Mouse (Mus musculus): ENCODE data around the gene Zxdb. TPM values are rescaled to one million over a fixed set of nuclear protein-coding genes. Genes with fewer than 3 reads are reported as not detected.
"Not testable (repeated sequence)": the region's sequence is repeated elsewhere in the genome, so short reads cannot be mapped to it uniquely, and the experiment has no call there.

The Zxdb gene
- total RNA-seq (2021), result 1 to 10 TPM; 2.9 TPM
- long read RNA-seq, experiment 1, full-length matches to known transcripts, result 1 of 1 reads
- long read RNA-seq, experiment 1, partial matches to known transcripts, result 0 of 1 reads
- long read RNA-seq, experiment 1, other reads (novel, unspliced or antisense), result 0 of 1 reads
- long read RNA-seq, experiment 2, full-length matches to known transcripts, result 1 of 1 reads
- long read RNA-seq, experiment 2, partial matches to known transcripts, result 0 of 1 reads
- long read RNA-seq, experiment 2, other reads (novel, unspliced or antisense), result 0 of 1 reads

DNA sequence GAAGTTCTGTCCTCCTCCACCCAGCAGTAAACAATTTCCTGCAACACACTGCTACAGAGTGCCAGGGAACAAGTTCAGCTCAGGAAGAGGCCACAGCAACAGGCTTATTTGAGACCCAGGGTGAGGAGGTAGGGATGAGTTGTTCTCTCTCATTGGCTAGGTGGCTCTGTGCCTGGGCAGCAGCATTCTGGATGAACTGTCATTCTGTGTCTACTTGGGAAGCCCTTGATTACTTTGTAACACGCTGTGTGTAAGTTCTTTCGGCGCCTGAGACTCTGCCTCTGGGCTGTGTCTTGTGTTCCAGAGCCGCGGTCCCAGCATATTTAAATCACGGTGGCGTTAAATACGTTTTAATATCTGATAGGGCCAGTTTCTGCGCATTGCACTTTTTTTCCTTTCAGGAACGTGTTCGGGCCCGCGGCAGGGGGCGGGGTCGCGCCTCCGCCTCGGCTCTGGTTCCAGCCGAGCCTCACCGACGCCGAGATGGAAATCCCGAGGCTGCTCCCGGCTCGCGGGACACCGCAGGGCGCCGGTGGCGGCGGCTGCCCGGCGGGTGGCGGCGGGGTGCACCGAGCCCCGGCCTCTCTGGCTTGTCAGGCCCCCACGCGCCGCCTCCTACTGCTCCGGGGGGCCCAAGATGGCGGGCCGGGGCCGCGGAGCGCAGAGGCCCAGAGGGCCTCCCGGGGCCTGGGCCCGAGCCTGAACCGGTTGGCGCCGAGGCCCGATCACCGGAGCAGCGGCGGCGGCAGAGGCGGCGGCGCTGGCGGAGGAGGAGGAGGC lies at the start of gene Zxdb:
TSS of gene Zxdb (plus strand) at position 378 of the 780 bp plus-strand sequence.
- DNase-seq (ENCODE audit: low spot score), result not testable (repeated sequence)

- DNase-seq (ENCODE audit: low spot score), result peak; percentile 9
These were observed 49.4 kb upstream of the Zxdb start for GRCm38 (mm10) chrX:94674977-94675376.

- not testable (repeated sequence) for DNase-seq (ENCODE audit: low spot score)
These were observed 42.8 kb upstream of the Zxdb start for GRCm38 (mm10) chrX:94681581-94681980.

DNA sequence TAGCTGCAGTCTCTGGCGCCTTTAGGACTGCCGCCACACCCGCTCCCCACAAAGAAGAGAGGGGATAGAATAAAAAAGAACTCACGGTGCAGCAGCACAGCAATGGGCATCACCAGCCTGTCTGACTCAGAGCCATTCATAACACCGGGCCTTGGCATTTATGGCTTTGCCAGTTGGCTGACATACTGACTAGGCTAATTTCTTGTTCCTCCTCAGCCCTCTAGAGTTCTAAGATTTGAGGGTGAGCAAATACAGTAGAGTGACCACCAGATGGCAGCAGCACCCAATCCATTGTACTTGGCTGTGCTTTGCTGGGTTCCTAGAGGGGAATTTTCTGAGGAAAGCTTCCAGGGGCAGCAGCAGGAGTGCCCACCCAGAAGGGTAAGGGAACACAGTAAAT lies 34.8 kb upstream of the Zxdb start:
- peak; percentile 1 for DNase-seq (ENCODE audit: low spot score)

GRCm38 (mm10) chrX:94706676-94707075 lies 17.7 kb upstream of the Zxdb start:
- not testable (repeated sequence) for DNase-seq (ENCODE audit: low spot score)

DNA sequence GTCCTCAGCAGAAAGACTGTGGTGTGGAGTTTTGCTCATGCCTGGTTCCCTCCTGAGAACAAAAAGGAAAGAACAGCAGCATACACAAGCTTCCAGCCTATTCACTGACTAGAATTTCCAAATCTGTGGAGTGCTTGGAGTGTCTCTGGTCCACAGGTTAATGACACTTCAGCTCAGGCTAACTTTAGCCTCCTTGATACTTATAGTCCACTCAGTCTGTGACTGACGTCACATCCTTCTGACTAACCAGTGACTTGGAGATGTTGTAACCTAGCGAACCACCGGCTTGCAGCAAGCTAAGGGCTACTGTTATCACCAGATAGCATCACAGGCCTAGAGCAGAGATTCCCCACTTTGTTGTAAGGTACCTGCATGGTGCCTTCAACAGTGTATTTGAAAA lies 14.6 kb upstream of the Zxdb start:
- DNase-seq (ENCODE audit: low spot score), result not testable (repeated sequence)

DNA sequence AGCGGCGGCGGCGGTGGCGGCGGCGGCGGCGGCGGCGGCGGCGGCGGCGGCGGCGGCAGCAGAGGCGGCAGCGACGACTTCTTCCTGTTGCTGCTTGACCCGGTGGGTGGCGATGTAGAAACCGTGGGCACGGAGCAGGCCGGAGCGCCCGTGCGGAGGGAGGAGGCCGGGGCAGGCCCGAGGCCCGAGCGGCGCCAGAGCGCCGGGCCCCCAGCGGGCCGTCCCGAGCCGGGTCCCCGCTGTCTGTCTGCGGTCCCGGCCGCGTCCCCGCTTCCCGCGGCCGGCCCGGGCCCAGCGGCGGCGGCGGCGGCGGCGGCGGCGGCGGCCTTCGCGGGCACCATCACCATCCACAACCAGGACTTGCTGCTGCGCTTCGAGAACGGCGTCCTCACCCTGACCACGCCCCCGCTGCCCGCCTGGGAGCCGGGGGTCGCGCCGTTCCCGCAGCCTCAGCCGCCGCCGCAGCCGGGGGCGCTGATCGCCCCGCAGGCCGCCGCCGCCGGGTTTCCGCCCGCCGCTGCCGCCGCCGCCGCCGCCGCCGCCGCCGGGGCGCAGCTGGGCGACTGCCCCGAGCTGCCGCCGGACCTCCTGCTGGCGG lies 702 bp downstream of the Zxdb start:
- DNase-seq (ENCODE audit: low spot score), result not testable (repeated sequence)

- not testable (repeated sequence) for DNase-seq (ENCODE audit: low spot score)
These were observed 1.3 kb downstream of the Zxdb start for GRCm38 (mm10) chrX:94725627-94726083.

- no peak for DNase-seq (ENCODE audit: low spot score)
These were observed 7.2 kb downstream of the Zxdb start for GRCm38 (mm10) chrX:94731596-94731995.

GRCm38 (mm10) chrX:94753733-94754132 lies 29.4 kb downstream of the Zxdb start:
- peak; percentile 1 for DNase-seq (ENCODE audit: low spot score)

DNA sequence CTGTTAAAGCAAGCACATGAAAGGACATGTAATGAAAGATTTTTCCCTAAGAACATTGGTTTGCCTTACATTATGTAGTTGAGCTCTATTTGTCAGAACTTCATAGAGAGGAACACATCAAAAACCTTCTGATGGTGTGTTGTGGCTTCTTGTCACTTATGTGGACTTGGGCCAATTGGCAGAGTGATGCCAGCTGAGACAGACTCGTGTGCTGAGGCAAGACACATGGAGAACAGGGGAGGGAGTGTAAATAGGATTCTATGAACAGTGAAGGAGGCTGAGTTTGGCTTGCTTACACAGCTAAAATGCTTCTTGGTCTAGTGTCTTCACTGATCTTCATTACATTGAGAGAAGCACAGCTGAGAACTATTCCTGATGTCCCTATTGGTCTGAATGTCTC lies 35.6 kb downstream of the Zxdb start:
- DNase-seq (ENCODE audit: low spot score), result no peak

GRCm38 (mm10) chrX:94773876-94774275 lies 49.5 kb downstream of the Zxdb start:
- no peak for DNase-seq (ENCODE audit: low spot score)

Other genes starting within 250 kb of the Zxdb start
- gene Maged1, start 182.4 kb upstream of the Zxdb start, total RNA-seq (2021), result 10 to 100 TPM; 12.0 to 17.6 TPM
- gene Gspt2, start 88.5 kb upstream of the Zxdb start, total RNA-seq (2021), result under 1 TPM; 0.32 to 0.33 TPM